Mouse (Mus musculus) cerebellum, adult 11 months (tissue): Measurements from ENCODE around the gene Rpia.
"Not testable (repeated sequence)": the region's sequence is repeated elsewhere in the genome, so short reads cannot be mapped to it uniquely, and the experiment has no call there.

Source experiments
- DNase-seq: peaks from one replicate; pipeline ENCODE4 v3.0.0; 2022

The Rpia gene

GRCm38 (mm10) chr6:70791824-70792535, at the start of gene Rpia:
TSS of gene Rpia (minus strand) at chr6:70792232.
- peak; percentile 94 for DNase-seq

- DNase-seq = no peak
Measured at GRCm38 (mm10) chr6:70840281-70840680, 48.2 kb upstream of the Rpia start.

GRCm38 (mm10) chr6:70838532-70838931, 46.5 kb upstream of the Rpia start:
- DNase-seq = no peak

GRCm38 (mm10) chr6:70837297-70837696, 45.3 kb upstream of the Rpia start:
- no peak for DNase-seq

GRCm38 (mm10) chr6:70831179-70831839, 39.3 kb upstream of the Rpia start:
- DNase-seq = no peak

- DNase-seq = no peak
Measured at GRCm38 (mm10) chr6:70830552-70830951, 38.5 kb upstream of the Rpia start.

GRCm38 (mm10) chr6:70829451-70829850, 37.4 kb upstream of the Rpia start:
- DNase-seq = no peak

- DNase-seq = no peak
Measured at GRCm38 (mm10) chr6:70824987-70825337, 32.9 kb upstream of the Rpia start.

- peak; percentile 71 for DNase-seq
Measured at GRCm38 (mm10) chr6:70824085-70824986, 32.3 kb upstream of the Rpia start.

GRCm38 (mm10) chr6:70823277-70823676, 31.2 kb upstream of the Rpia start:
- DNase-seq = not testable (repeated sequence)

- no peak for DNase-seq
Measured at GRCm38 (mm10) chr6:70822386-70822910, 30.4 kb upstream of the Rpia start.

- no peak for DNase-seq
Measured at GRCm38 (mm10) chr6:70821566-70821965, 29.5 kb upstream of the Rpia start.

- no peak for DNase-seq
Measured at GRCm38 (mm10) chr6:70815471-70815870, 23.4 kb upstream of the Rpia start.

- no peak for DNase-seq
Measured at GRCm38 (mm10) chr6:70814629-70814950, 22.6 kb upstream of the Rpia start.

GRCm38 (mm10) chr6:70813921-70814628, 22.0 kb upstream of the Rpia start:
- no peak for DNase-seq

GRCm38 (mm10) chr6:70812526-70812895, 20.5 kb upstream of the Rpia start:
- DNase-seq = no peak

GRCm38 (mm10) chr6:70811557-70812525, 19.8 kb upstream of the Rpia start:
- DNase-seq = peak; percentile 69

GRCm38 (mm10) chr6:70810524-70810923, 18.5 kb upstream of the Rpia start:
- DNase-seq = no peak

GRCm38 (mm10) chr6:70806514-70806912, 14.5 kb upstream of the Rpia start:
- no peak for DNase-seq

GRCm38 (mm10) chr6:70805820-70806513, 13.9 kb upstream of the Rpia start:
- peak; percentile 57 for DNase-seq

- peak; percentile 64 for DNase-seq
Measured at GRCm38 (mm10) chr6:70805267-70805666, 13.2 kb upstream of the Rpia start.
